Mouse (Mus musculus) CH12.LX (cell line): Measurements from ENCODE around the gene Olfr1373. TPM values are rescaled to one million over a fixed set of nuclear protein-coding genes. Genes with fewer than 3 reads are reported as not detected.

Source experiments
- DNase-seq: peaks from one replicate; pipeline ENCODE4 v3.0.0-alpha.2; 2013; ENCODE audit errors: extremely low read depth
- H3K27ac ChIP-seq: 2 replicates; pipeline ENCODE4 v1.5.1; 2012; ENCODE audit warnings: low read depth, mild to moderate bottlenecking, control low read depth, moderate library complexity; ENCODE audit not compliant: insufficient read depth
- H3K27me3 ChIP-seq: replicated peaks from 2 replicates; pipeline ENCODE3; 2012; ENCODE audit warnings: inconsistent platforms
- H3K36me3 ChIP-seq, 2 experiments: replicated peaks in 1 of 2; 2 replicates each; pipeline versions ENCODE3 to v1.6.1; 2012; ENCODE audit warnings: inconsistent platforms in 1 of 2, low read length in 1 of 2, mild to moderate bottlenecking in 1 of 2, mixed read lengths in 1 of 2, moderate library complexity in 1 of 2; ENCODE audit not compliant: control insufficient read depth in 1 of 2, insufficient read depth in 1 of 2
- H3K4me1 ChIP-seq, 2 experiments: 2 replicates each; pipeline ENCODE4 v1.6.1; 2012; ENCODE audit warnings: inconsistent platforms in 1 of 2, moderate library complexity in 1 of 2; ENCODE audit not compliant: insufficient read depth in 2 of 2, control insufficient read depth in 1 of 2
- H3K4me2 ChIP-seq: 2 replicates; pipeline ENCODE4 v1.6.1; 2012; ENCODE audit warnings: low read depth, mild to moderate bottlenecking, control low read depth; ENCODE audit not compliant: poor library complexity, insufficient read depth, severe bottlenecking
- H3K4me3 ChIP-seq, 3 experiments: fragments of 150-350 bp in 1 of 3; sonication (generic) in 1 of 3; replicated peaks in 1 of 3; 2 replicates each; pipeline versions ENCODE3 to v1.5.1; 2011 to 2012; ENCODE audit warnings: low read depth in 2 of 3, low read length in 2 of 3, mild to moderate bottlenecking in 2 of 3, moderate library complexity in 2 of 3, control low read depth in 1 of 3, improper control_type of control experiment in 1 of 3, inconsistent platforms in 1 of 3, mixed read lengths in 1 of 3; ENCODE audit not compliant: poor library complexity in 1 of 3
- H3K79me2 ChIP-seq: replicated peaks from 2 replicates; pipeline ENCODE4 v1.6.1; 2012; ENCODE audit warnings: mild to moderate bottlenecking, moderate library complexity; ENCODE audit not compliant: control insufficient read depth, poor library complexity, insufficient read depth, severe bottlenecking; ENCODE audit errors: extremely low read depth
- H3K9ac ChIP-seq: 2 replicates; pipeline ENCODE4 v1.6.1; 2012; ENCODE audit warnings: low read depth, mild to moderate bottlenecking, control low read depth, moderate library complexity; ENCODE audit not compliant: insufficient read depth
- H3K9me3 ChIP-seq: replicated peaks from 2 replicates; pipeline ENCODE3; 2012; ENCODE audit warnings: low read length, inconsistent platforms, mixed read lengths
- CTCF ChIP-seq, 2 experiments: IDR thresholded peaks in 1 of 2; conservative IDR thresholded peaks in 1 of 2; 2 replicates each; pipeline ENCODE4 v1.5.1; 2011 to 2012; ENCODE audit warnings: low read depth in 2 of 2, low read length in 2 of 2, improper control_type of control experiment in 1 of 2, inconsistent platforms in 1 of 2, mild to moderate bottlenecking in 1 of 2, moderate library complexity in 1 of 2
- ETS1 ChIP-seq: conservative IDR thresholded peaks from 2 replicates; pipeline ENCODE4 v1.6.1; 2012; ENCODE audit warnings: low read depth, mild to moderate bottlenecking, inconsistent platforms, low read length, improper control_type of control experiment, moderate library complexity
- GABPA ChIP-seq: IDR thresholded peaks from 2 replicates; pipeline ENCODE4 v1.6.1; 2012; ENCODE audit warnings: low read depth, low read length, improper control_type of control experiment, inconsistent platforms; ENCODE audit not compliant: insufficient replicate concordance
- JUN ChIP-seq: IDR thresholded peaks from 2 replicates; pipeline ENCODE4 v1.6.1; 2011; ENCODE audit warnings: low read depth, mild to moderate bottlenecking, low read length, improper control_type of control experiment, moderate library complexity; ENCODE audit not compliant: insufficient read depth
- JUND ChIP-seq: conservative IDR thresholded peaks from 2 replicates; pipeline ENCODE4 v1.6.1; 2011; ENCODE audit warnings: low read depth, low read length, improper control_type of control experiment
- KAT2A ChIP-seq: IDR thresholded peaks from 2 replicates; pipeline ENCODE4 v1.6.1; 2012; ENCODE audit warnings: low read length, improper control_type of control experiment, inconsistent platforms; ENCODE audit not compliant: insufficient replicate concordance
- MAX ChIP-seq: IDR thresholded peaks from 2 replicates; pipeline ENCODE4 v1.6.1; 2011; ENCODE audit warnings: low read length, improper control_type of control experiment
- MEF2A ChIP-seq: IDR thresholded peaks from 2 replicates; pipeline ENCODE4 v1.6.1; 2014; ENCODE audit warnings: low read depth, mild to moderate bottlenecking, inconsistent platforms, low read length, improper control_type of control experiment, borderline replicate concordance
- MXI1 ChIP-seq: IDR thresholded peaks from 2 replicates; pipeline ENCODE4 v1.6.1; 2011; ENCODE audit warnings: mild to moderate bottlenecking, low read depth, low read length, improper control_type of control experiment
- MYC ChIP-seq: IDR thresholded peaks from 2 replicates; pipeline ENCODE4 v1.6.1; 2011; ENCODE audit warnings: low read depth, mild to moderate bottlenecking, improper control_type of control experiment, low read length
- NRF1 ChIP-seq: IDR thresholded peaks from 2 replicates; pipeline ENCODE4 v1.6.1; 2014; ENCODE audit warnings: low read depth, mild to moderate bottlenecking, inconsistent platforms, low read length, improper control_type of control experiment, moderate library complexity
- POLR2A ChIP-seq: IDR thresholded peaks from 2 replicates; pipeline ENCODE4 v1.6.1; 2011; ENCODE audit warnings: low read depth, mild to moderate bottlenecking, improper control_type of control experiment, low read length
- USF2 ChIP-seq: conservative IDR thresholded peaks from 2 replicates; pipeline ENCODE4 v1.6.1; 2011; ENCODE audit warnings: low read depth, low read length, improper control_type of control experiment
- ZC3H11A ChIP-seq: IDR thresholded peaks from 2 replicates; pipeline ENCODE4 v1.6.1; 2012; ENCODE audit warnings: low read depth, mild to moderate bottlenecking, inconsistent platforms, low read length, improper control_type of control experiment
- ZMIZ1 ChIP-seq: IDR thresholded peaks from 2 replicates; pipeline ENCODE4 v1.6.1; 2012; ENCODE audit warnings: low read depth, mild to moderate bottlenecking, inconsistent platforms, low read length, improper control_type of control experiment
- dilution Hi-C: fragments of 300-500 bp; cut with MboI; formaldehyde crosslinking; loops from 2 replicates; pipeline ENCODE4 v1.14.3; 2020; ENCODE audit warnings: low sequenced_read_pairs; ENCODE audit not compliant: extremely low pct_unique_long_range_greater_than_20kb, extremely low pct_ligation_motif_present
- in situ Hi-C: fragments of 300-500 bp; cut with MboI; formaldehyde crosslinking; loops from 3 replicates; pipeline ENCODE4 v1.14.3; 2019; ENCODE audit warnings: low sequenced_read_pairs, low pct_ligation_motif_present, low pct_unique_long_range_greater_than_20kb, mixed read lengths
- polyA plus RNA-seq: library from polyadenylated mRNA; unstranded; fragments of >175 nt; gene quantifications from 2 replicates; pipeline ENCODE4 v1.2.1, GENCODE M21; 2012; ENCODE audit warnings: low read depth; ENCODE audit not compliant: insufficient read length
- total RNA-seq, 2 experiments: library from RNA; depleted of rRNA; stranded (reverse); fragments of 300-350 nt in 1 of 2; fragments of >200 nt in 1 of 2; gene quantifications; 2 replicates each; pipeline ENCODE4 v1.2.3; 2012 to 2014

Olfr1373 gene
- total and polyA plus RNA-seq, 3 experiments = not detected

- TF ChIP-seq ZMIZ1 (peak; percentile 53), MYC (no peak), NRF1 (no peak), POLR2A (0 out of 2 replicates have a peak, but pooled peaks have one; percentile 5)
- TF ChIP-seq, all 38 proteins: peak for 2
- H3K4me3 ChIP-seq = no peak overlapping the region
- DNase-seq = no peak
- H3K27me3 ChIP-seq = no peaks in the 10 kb centered on the region
- no peak overlapping the region for H3K27ac ChIP-seq
- in situ Hi-C loops = no loop called here
- no peak overlapping the region for H3K4me2 ChIP-seq
- H3K4me1 ChIP-seq = no peaks in the 10 kb centered on the region; a peak in 1 of 4 replicates
- dilution Hi-C loops = no loop called here
- peaks cover 25 to 47% of the 10 kb centered on the region in 2 experiments for H3K36me3 ChIP-seq
- H3K9ac ChIP-seq = no peak overlapping the region
- H3K9me3 ChIP-seq = no peaks in the 10 kb centered on the region
- H3K79me2 ChIP-seq = no peaks in the 10 kb centered on the region
Measured at GRCm38 (mm10) chr11:52128316-52129061, 16.8 kb downstream of the Olfr1373 start.

GRCm38 (mm10) chr11:52127760-52128159, 17.6 kb downstream of the Olfr1373 start:
- in situ Hi-C loops = no loop called here
- H3K9me3 ChIP-seq = no peaks in the 10 kb centered on the region
- no peak overlapping the region for H3K4me3 ChIP-seq
- no peak for DNase-seq
- H3K4me1 ChIP-seq = no peaks in the 10 kb centered on the region; a peak in 1 of 4 replicates
- dilution Hi-C loops = no loop called here
- peaks cover 30 to 53% of the 10 kb centered on the region in 2 experiments for H3K36me3 ChIP-seq
- no peaks in the 10 kb centered on the region for H3K79me2 ChIP-seq
- H3K9ac ChIP-seq = no peak overlapping the region
- no peak overlapping the region; the same call in 1 of the 2 replicates for H3K27ac ChIP-seq
- H3K4me2 ChIP-seq = no peak overlapping the region
- no peaks in the 10 kb centered on the region for H3K27me3 ChIP-seq
- TF ChIP-seq CTCF (conservative IDR thresholded peaks at IDR 0.05 in 1 of 2, IDR thresholded peaks at IDR 0.05 in 1 of 2; ENCODE audit: low read depth in 2 of 2, low read length in 2 of 2) (no peak), POLR2A (0 out of 2 replicates have a peak, but pooled peaks have one; percentile 21)
- TF ChIP-seq, all 38 proteins: peak for 1

- dilution Hi-C loops = no loop called here
Measured at GRCm38 (mm10) chr11:52127169-52127568, 18.2 kb downstream of the Olfr1373 start.

More at GRCm38 (mm10) chr11:52127169-52127568, 18.2 kb downstream of the Olfr1373 start:
- H3K36me3 ChIP-seq = peaks cover 35 to 59% of the 10 kb centered on the region in 2 experiments
- no peak for TF ChIP-seq KAT2A
- TF ChIP-seq ETS1 = no peak
- no peak for TF ChIP-seq JUN
- TF ChIP-seq MAX = no peak
- TF ChIP-seq ZC3H11A = no peak
- no peak for TF ChIP-seq JUND
- no peak for TF ChIP-seq USF2
- no peak for TF ChIP-seq MEF2A
- no peak for TF ChIP-seq MXI1
- TF ChIP-seq GABPA = no peak
- no peaks in the 10 kb centered on the region for H3K27me3 ChIP-seq
- in situ Hi-C loops = no loop called here
- H3K9ac ChIP-seq = no peak overlapping the region
- DNase-seq = no peak
- H3K27ac ChIP-seq = no peak overlapping the region
- no peak overlapping the region for H3K4me2 ChIP-seq
- H3K79me2 ChIP-seq = no peaks in the 10 kb centered on the region
- no peaks in the 10 kb centered on the region for H3K4me1 ChIP-seq
- no peaks in the 10 kb centered on the region for H3K9me3 ChIP-seq
- no peak overlapping the region for H3K4me3 ChIP-seq
